Mouse (Mus musculus) liver, embryonic 16.5 days (tissue): ENCODE results near the gene Shbg. TPM values are rescaled to one million over a fixed set of nuclear protein-coding genes. Genes with fewer than 3 reads are reported as not detected.
A peak's percentile ranks its signal among the peaks of the same experiment; 100 is the strongest.

Source experiments
- ATAC-seq: fragments of 200-750 bp; cut with Nextera tagmentation; 2 replicates; pipeline ENCODE4 v1.8.0; 2017; ENCODE audit warnings: low read depth, mild to moderate bottlenecking, moderate number of reproducible peaks, moderate library complexity
- H3K27ac ChIP-seq: fragments of 300-500 bp; sonication (generic); 2 replicates; pipeline ENCODE4 v1.5.1; 2014; ENCODE audit warnings: mild to moderate bottlenecking, low read length
- H3K27me3 ChIP-seq: fragments of 300-500 bp; sonication (generic); 2 replicates; pipeline ENCODE4 v1.6.1; 2014; ENCODE audit warnings: low read depth, low read length, mixed read lengths; ENCODE audit not compliant: control insufficient read depth, insufficient read depth
- H3K36me3 ChIP-seq: fragments of 300-500 bp; sonication (generic); 2 replicates; pipeline ENCODE4 v1.6.1; 2014; ENCODE audit warnings: mild to moderate bottlenecking; ENCODE audit not compliant: control insufficient read depth, insufficient read depth
- H3K4me1 ChIP-seq: fragments of 300-500 bp; sonication (generic); 2 replicates; pipeline ENCODE4 v1.6.1; 2014; ENCODE audit warnings: low read depth, low read length, mixed read lengths; ENCODE audit not compliant: control insufficient read depth
- H3K4me2 ChIP-seq: fragments of 300-500 bp; sonication (generic); 2 replicates; pipeline ENCODE4 v1.6.1; 2014; ENCODE audit warnings: low read depth, low read length, mixed read lengths
- H3K4me3 ChIP-seq: fragments of 300-500 bp; sonication (generic); 2 replicates; pipeline ENCODE4 v1.5.1; 2014; ENCODE audit warnings: low read depth, mild to moderate bottlenecking, low read length
- H3K9ac ChIP-seq: fragments of 300-500 bp; sonication (generic); 2 replicates; pipeline ENCODE4 v1.6.1; 2014; ENCODE audit warnings: low read depth, low read length
- H3K9me3 ChIP-seq: fragments of 300-500 bp; sonication (generic); replicated peaks from 2 replicates; pipeline ENCODE4 v1.6.1; 2016; ENCODE audit warnings: low read length; ENCODE audit not compliant: control insufficient read depth
- WGBS: fragments of 180-500 bp; shearing (Covaris S2); extraction: QIAGEN DNeasy Blood & Tissue Kit; methylation state at CpG from one replicate; pipeline ENCODE4 v1.1.7; 2014; ENCODE audit not compliant: insufficient replicate concordance; 5-methylcytosine and 5-hydroxymethylcytosine counted together
- polyA plus RNA-seq: library from polyadenylated mRNA; unstranded; fragments of >200 nt; fragmentation: Nextera tagmentation; extraction: Ambion mirVana; gene quantifications from 2 replicates; pipeline ENCODE4 v1.2.1, GENCODE M21; 2015

Gene Shbg
- polyA plus RNA-seq, 1 experiment from 2014 or later: 27.9 TPM

DNA sequence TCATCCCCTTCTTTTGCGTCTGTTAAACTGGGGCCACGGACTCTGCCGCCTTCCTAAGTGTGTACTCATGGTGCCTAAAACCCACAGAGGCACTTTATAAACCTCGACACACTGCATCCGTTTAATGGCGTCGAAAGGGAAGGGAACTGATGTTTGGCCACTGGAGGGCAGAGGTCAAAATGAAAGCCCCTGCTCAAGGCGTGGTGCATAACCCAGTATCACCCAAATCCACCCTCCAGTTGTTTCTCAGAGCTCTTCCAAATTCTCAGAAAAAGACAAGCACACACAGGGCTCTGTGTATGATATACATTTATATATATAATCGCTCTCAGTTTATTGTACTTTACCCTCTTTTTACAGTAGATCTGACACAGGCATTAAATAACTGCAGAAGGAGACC lies 18.3 kb downstream of the Shbg start:
- Histone ChIP-seq H3K4me2 (peak overlapping the region; percentile 14; the same call in 1 of the 2 replicates), H3K27me3 (no peaks in the 10 kb centered on the region; the same call in 1 of the 2 replicates), H3K9me3 (no peaks in the 10 kb centered on the region), H3K9ac (peak overlapping the region; percentile 4; the same call in 1 of the 2 replicates), H3K4me3 (no peak overlapping the region), H3K4me1 (peaks cover 41% of the 10 kb centered on the region), H3K36me3 (peaks cover 2% of the 10 kb centered on the region; the same call in 1 of the 2 replicates), H3K27ac (peak overlapping the region; percentile 41)
- ATAC-seq: peak; percentile 52; the same call in 1 of the 2 replicates
- 16% methylated on average over 9 of the region's 9 CpGs for WGBS

DNA sequence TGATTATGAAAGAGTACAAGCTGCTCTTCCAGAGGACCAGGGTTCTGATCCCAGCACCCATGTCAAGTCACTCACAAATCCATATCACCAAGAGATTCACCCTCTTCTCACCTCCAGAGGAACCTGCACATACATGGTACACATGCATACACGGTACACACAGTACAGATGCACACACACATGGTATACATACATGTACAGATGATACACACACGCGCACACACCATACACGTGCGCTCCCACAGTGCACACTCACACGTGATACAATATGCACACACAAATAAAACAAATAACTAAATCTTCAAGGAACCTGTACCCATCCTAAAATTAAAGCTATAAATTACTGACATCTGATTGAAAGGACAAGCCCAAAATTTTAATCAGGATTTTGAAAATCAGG lies 22.9 kb downstream of the Shbg start:
- Histone ChIP-seq H3K27me3 (no peaks in the 10 kb centered on the region), H3K9me3 (no peaks in the 10 kb centered on the region), H3K4me3 (no peak overlapping the region), H3K27ac (no peak overlapping the region), H3K36me3 (peaks cover 15% of the 10 kb centered on the region), H3K4me2 (no peak overlapping the region), H3K9ac (no peak overlapping the region), H3K4me1 (peaks cover 33% of the 10 kb centered on the region)
- ATAC-seq: no peak
- 88% methylated on average over 6 of the region's 6 CpGs for WGBS

DNA sequence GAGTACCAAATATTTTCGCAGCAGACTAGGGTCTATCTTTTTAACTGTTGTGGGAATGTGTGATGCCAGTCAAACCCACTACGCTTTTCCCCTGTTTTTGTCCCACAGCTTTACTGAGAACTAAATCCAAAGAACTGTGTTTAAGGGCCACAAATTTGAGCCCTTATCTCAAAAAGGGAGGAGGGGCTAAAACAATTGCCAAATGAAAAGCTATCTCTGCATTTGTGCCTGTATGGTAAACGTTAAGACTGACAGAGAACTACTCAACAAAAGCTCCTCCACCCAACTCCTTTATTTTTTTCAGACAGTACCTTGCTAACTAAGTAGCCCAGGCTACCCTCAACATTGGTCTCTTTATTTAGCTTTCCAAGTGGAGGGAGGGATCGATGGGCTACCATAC lies 24.9 kb downstream of the Shbg start:
- H3K36me3 ChIP-seq: peaks cover 32% of the 10 kb centered on the region
- no peak overlapping the region for H3K9ac ChIP-seq
- H3K4me3 ChIP-seq: no peak overlapping the region
- 65% methylated on average over 4 of the region's 4 CpGs for WGBS
- H3K9me3 ChIP-seq: no peaks in the 10 kb centered on the region
- H3K4me1 ChIP-seq: peaks cover 40% of the 10 kb centered on the region
- peak overlapping the region; percentile 55; the same call in 1 of the 2 replicates for H3K27ac ChIP-seq
- H3K4me2 ChIP-seq: no peak overlapping the region
- H3K27me3 ChIP-seq: no peaks in the 10 kb centered on the region
- no peak for ATAC-seq

DNA sequence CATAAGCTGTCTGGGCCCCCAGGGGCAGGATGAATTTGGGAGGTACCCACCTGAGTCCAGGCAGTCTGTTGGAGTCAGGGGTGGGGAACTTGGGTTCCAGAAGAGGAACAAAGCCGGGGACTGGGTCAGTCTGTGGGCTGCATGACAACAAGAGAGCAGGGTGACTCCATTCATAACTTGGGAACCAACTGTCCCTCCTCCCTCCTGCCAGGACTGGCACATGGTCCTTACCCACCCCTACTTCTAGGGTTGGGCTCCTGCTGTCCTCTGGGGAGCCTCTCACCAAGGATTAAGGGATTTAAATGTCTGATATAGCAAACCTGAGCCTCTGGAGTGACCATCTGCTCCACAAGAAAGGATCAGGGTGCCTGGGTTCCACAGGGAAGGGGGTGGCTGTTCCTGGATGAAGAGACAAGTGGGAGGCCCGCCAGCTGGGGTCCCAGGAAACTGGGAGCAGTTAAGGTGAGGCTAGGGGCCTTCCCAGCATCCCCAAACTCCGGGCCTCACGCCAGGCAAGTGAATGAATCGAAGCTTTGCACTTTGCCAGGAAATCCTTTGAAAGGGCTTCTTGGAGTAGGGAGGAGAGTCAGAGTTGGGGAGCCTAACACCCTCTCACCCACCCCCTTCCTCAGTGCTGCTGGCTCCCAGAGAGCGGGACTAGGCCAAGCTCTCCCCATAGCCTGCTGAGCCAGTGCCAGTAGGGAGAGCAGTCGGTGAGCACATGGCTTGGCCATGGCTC lies 25.6 kb downstream of the Shbg start:
- peaks cover 43% of the 10 kb centered on the region for H3K4me1 ChIP-seq
- peak overlapping the region; percentile 15; the same call in 1 of the 2 replicates for H3K9ac ChIP-seq
- ATAC-seq: no peak
- no peak overlapping the region for H3K4me3 ChIP-seq
- H3K4me2 ChIP-seq: no peak overlapping the region
- H3K27ac ChIP-seq: peak overlapping the region; percentile 55
- H3K36me3 ChIP-seq: peaks cover 36% of the 10 kb centered on the region
- no peaks in the 10 kb centered on the region for H3K9me3 ChIP-seq
- H3K27me3 ChIP-seq: no peaks in the 10 kb centered on the region
- 73% methylated on average over 7 of the region's 7 CpGs for whole genome bisulfite sequencing

DNA sequence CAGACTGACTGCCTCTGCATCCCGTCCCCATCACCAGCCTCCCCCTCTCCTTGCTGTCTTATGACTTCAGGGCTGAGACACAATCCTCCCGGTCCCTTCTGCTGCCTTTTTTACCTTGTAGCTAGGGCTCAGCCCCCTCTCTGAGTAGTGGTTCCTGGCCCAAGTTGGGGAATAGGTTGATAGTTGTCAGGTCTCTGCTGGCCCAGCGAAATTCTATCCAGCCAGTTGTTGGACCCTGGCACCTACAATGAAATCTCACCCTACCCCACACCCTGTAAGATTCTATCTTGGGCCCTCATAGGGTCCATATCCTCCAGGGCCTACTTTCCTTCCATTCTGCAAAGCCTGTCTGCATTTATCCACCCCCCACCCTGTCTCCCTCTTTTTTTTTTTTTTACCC lies 26.3 kb downstream of the Shbg start:
- Histone ChIP-seq H3K9me3 (no peaks in the 10 kb centered on the region), H3K4me3 (no peak overlapping the region), H3K4me2 (no peak overlapping the region), H3K27ac (peak overlapping the region; percentile 81), H3K9ac (no peak overlapping the region), H3K4me1 (peaks cover 49% of the 10 kb centered on the region), H3K36me3 (peaks cover 36% of the 10 kb centered on the region), H3K27me3 (no peaks in the 10 kb centered on the region)
- no peak for ATAC-seq
- WGBS: 76% methylated on average over 3 of the region's 3 CpGs

DNA sequence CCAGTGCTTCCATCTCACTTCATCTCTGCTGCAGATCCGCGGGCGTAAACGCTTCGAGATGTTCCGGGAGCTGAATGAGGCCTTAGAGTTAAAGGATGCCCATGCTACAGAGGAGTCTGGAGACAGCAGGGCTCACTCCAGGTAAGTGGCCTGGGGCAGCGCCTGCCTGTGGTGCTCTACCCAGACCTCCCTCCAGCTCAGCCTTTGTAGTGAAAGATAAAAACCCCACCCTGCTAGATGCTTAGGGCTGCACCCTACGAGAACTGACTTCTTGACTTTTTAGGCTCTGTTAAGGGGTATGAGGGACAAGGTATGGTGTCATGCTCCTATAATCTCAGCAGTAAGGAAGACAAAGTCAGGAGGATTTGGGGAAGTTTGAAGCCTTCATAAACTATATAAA lies 27.1 kb downstream of the Shbg start:
- peak; percentile 49 for ATAC-seq
- peak overlapping the region; percentile 45 for H3K4me2 ChIP-seq
- no peaks in the 10 kb centered on the region for H3K27me3 ChIP-seq
- H3K4me1 ChIP-seq: peaks cover 57% of the 10 kb centered on the region
- WGBS: 68% methylated on average over 8 of the region's 8 CpGs
- H3K9ac ChIP-seq: peak overlapping the region; percentile 47
- H3K4me3 ChIP-seq: 0 out of 2 replicates have a peak overlapping the region, but pooled peaks have one; percentile 18
- H3K9me3 ChIP-seq: no peaks in the 10 kb centered on the region
- H3K36me3 ChIP-seq: peaks cover 36% of the 10 kb centered on the region
- peak overlapping the region; percentile 81 for H3K27ac ChIP-seq

DNA sequence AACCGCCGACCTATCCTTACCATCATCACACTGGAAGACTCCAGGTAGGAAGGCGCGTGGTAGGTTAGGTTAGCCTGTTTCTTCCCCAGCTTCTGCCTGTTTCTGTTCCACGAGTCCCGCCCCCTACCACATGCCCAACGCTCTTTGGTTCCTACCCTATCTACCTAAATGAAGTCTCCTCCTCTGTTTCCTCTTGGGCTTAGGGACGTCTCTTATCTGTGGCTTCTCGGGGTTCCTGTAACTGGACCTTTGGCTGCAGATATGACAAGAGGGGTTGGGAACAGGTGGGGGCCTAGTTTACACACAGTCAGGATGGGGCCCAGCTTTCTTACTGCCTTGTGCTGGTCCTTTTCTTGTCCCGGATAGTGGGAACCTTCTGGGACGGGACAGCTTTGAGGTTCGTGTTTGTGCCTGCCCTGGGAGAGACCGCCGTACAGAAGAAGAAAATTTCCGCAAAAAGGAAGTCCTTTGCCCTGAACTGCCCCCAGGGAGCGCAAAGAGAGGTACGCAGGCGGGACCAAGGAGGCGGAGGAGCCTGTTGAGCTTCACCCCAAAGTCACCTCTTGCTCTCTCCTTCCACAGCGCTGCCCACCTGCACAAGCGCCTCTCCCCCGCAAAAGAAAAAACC lies 28.4 kb downstream of the Shbg start:
- H3K4me1 ChIP-seq: peaks cover 70% of the 10 kb centered on the region
- ATAC-seq: peak; percentile 75
- H3K36me3 ChIP-seq: peaks cover 34% of the 10 kb centered on the region
- H3K27ac ChIP-seq: peak overlapping the region; percentile 81
- peak overlapping the region; percentile 47 for H3K9ac ChIP-seq
- peak overlapping the region; percentile 18; the same call in 1 of the 2 replicates for H3K4me3 ChIP-seq
- WGBS: 36% methylated on average over 22 of the region's 22 CpGs
- H3K27me3 ChIP-seq: no peaks in the 10 kb centered on the region
- no peaks in the 10 kb centered on the region for H3K9me3 ChIP-seq
- peak overlapping the region; percentile 54 for H3K4me2 ChIP-seq

DNA sequence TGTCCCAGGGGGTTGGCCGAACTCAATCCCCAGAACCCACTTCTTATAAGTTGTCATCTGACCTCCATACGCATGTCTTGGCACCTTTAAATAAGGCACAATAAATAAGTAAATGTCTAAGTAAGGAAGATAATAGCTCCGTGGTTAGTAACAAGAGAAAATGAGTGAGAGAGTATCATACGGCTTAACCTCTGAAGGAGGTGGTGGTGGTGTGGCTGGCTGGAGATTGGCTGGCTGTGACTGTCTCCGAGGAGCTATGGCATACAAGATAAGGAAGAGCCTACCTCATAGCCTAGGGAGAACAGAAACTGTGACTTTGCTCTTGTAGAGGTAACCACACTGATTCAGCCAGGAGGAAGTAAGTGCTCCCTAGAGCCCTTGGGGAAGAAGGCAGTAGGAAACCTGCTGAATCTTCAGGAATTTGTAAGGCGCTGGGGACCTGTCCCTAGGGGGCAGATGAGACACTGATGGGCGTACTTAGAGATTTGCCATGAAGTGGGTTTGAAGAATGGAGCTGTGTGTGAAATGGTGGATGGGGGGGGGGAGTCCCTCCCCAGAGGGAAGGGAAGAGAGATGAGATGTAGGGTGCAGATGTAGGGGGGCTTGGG lies 31.9 kb downstream of the Shbg start:
- peaks cover 71% of the 10 kb centered on the region for H3K4me1 ChIP-seq
- ATAC-seq: peak; percentile 75
- H3K4me2 ChIP-seq: peak overlapping the region; percentile 61

More for the DNA sequence above, 31.9 kb downstream of the Shbg start:
- 21% methylated on average over 7 of the region's 7 CpGs for whole genome bisulfite sequencing
- Histone ChIP-seq H3K9me3 (no peaks in the 10 kb centered on the region), H3K4me3 (peak overlapping the region; percentile 23), H3K9ac (peak overlapping the region; percentile 51), H3K36me3 (peaks cover 29% of the 10 kb centered on the region), H3K27ac (peak overlapping the region; percentile 91), H3K27me3 (no peaks in the 10 kb centered on the region)
